Mouse (Mus musculus) brain, embryonic 18.5 days (tissue): ENCODE measurements around the gene Ear14.
"Not testable (repeated sequence)": the region's sequence is repeated elsewhere in the genome, so short reads cannot be mapped to it uniquely, and the experiment has no call there.

Source experiments
- DNase-seq: peaks from one replicate; pipeline ENCODE4 v3.0.0-alpha.2; 2012; ENCODE audit warnings: low read depth, low spot score

The Ear14 gene

GRCm38 (mm10) chr14:51252206-51252605, 49.0 kb downstream of the Ear14 start:
- not testable (repeated sequence) for DNase-seq

- no peak for DNase-seq
These were observed 50.4 kb downstream of the Ear14 start for GRCm38 (mm10) chr14:51253569-51253968.
